Mouse (Mus musculus) limb, embryonic 13.5 days (tissue): Measurements from ENCODE around the gene Ly86. TPM values are rescaled to one million over a fixed set of nuclear protein-coding genes. Genes with fewer than 3 reads are reported as not detected.

Experiments
- ATAC-seq: fragments of 200-750 bp; cut with Nextera tagmentation; 2 replicates; pipeline ENCODE4 v1.8.0; 2017; ENCODE audit warnings: low read depth, moderate number of reproducible peaks, moderate TSS enrichment; ENCODE audit not compliant: low FRiP score
- H3K27ac ChIP-seq: fragments of 300-500 bp; sonication (generic); 2 replicates; pipeline ENCODE4 v1.5.1; 2015; ENCODE audit warnings: inconsistent platforms, mild to moderate bottlenecking, moderate library complexity
- H3K27me3 ChIP-seq: fragments of 300-500 bp; sonication (generic); 2 replicates; pipeline ENCODE4 v1.6.1; 2015; ENCODE audit warnings: mild to moderate bottlenecking, inconsistent platforms
- H3K36me3 ChIP-seq: fragments of 300-500 bp; sonication (generic); 2 replicates; pipeline ENCODE4 v1.6.1; 2015; ENCODE audit warnings: inconsistent platforms, mild to moderate bottlenecking, moderate library complexity
- H3K4me1 ChIP-seq: fragments of 300-500 bp; sonication (generic); 2 replicates; pipeline ENCODE4 v1.6.1; 2015; ENCODE audit warnings: inconsistent platforms
- H3K4me2 ChIP-seq: fragments of 300-500 bp; sonication (generic); replicated peaks from 2 replicates; pipeline ENCODE4 v1.6.1; 2015; ENCODE audit warnings: inconsistent platforms, mild to moderate bottlenecking, moderate library complexity
- H3K4me3 ChIP-seq: fragments of 300-500 bp; sonication (generic); 2 replicates; pipeline ENCODE4 v1.5.1; 2015; ENCODE audit warnings: moderate library complexity, mild to moderate bottlenecking, inconsistent platforms
- H3K9ac ChIP-seq: fragments of 300-500 bp; sonication (generic); 2 replicates; pipeline ENCODE4 v1.6.1; 2015; ENCODE audit warnings: mild to moderate bottlenecking, inconsistent platforms
- H3K9me3 ChIP-seq: fragments of 300-500 bp; sonication (generic); 2 replicates; pipeline ENCODE4 v1.6.1; 2016; ENCODE audit warnings: inconsistent platforms
- WGBS: fragments of 180-500 bp; shearing (Covaris S2); methylation state at CpG from one replicate; pipeline ENCODE4 v1.1.7; 2015; 5-methylcytosine and 5-hydroxymethylcytosine counted together
- polyA plus RNA-seq: library from polyadenylated mRNA; unstranded; fragments of >200 nt; fragmentation: Nextera tagmentation; extraction: Ambion mirVana; gene quantifications from 2 replicates; pipeline ENCODE4 v1.2.1, GENCODE M21; 2015

The Ly86 gene
- polyA plus RNA-seq, 1 experiment from 2014 or later: 15.1 TPM

DNA sequence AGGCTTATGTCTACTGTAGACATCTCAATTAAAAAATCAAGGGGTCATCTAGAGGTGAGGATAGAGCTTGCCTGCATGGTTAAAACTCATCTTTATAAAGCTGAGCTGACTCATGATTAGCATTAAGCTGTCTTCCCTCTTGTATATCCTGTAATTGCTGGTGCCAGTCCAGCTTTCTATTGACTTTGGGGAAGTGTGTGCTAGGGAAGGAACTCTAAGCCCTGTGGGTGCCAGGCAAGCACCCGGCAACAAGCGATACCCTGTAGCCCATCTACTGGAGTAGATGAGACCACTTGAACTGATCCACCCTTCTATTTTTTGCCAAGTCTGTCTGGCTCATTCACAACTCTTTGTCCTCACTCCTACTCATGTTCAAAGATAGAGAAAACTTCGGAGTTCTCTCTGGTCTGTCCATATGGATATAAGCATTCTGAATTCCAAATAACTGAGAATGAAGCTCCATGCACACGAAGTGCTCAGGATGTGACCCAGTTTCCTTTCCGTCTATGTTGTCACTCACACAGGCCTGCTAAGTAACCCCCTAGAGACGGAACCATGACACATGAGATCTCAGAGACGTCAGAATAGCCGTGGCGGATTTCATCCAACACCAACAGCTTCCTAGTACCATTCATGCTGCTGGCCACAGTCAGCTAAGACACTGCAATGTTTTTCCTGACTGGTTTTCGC, 10.8 kb downstream of the Ly86 start:
- no peaks in the 10 kb centered on the region for H3K36me3 ChIP-seq
- H3K27ac ChIP-seq: no peak overlapping the region
- H3K9ac ChIP-seq: no peak overlapping the region
- no peak overlapping the region for H3K4me3 ChIP-seq
- no peaks in the 10 kb centered on the region for H3K9me3 ChIP-seq
- H3K27me3 ChIP-seq: no peaks in the 10 kb centered on the region
- peaks cover 5% of the 10 kb centered on the region for H3K4me1 ChIP-seq
- H3K4me2 ChIP-seq: no peak overlapping the region
- WGBS: 89% methylated on average over 10 of the region's 10 CpGs
- no peak for ATAC-seq

DNA sequence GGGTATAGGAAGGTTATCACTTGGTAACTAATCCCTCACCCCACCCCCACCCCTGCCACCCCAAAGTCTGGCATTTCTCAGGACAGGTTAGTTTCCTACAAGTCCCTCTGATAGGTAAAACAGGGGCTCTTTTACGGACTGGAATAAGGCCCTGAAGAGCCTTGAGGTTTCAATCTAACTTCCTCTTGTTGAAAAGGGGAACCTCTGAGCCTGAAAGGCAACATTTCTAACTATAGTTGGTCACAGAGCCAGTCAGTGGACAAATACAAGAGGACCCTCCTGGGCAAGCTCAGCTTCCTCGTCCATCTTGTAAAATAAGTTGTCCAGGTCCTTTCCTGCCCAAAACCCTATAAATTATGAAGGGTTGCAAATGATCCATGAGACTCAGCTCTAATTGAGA, 11.5 kb downstream of the Ly86 start:
- H3K36me3 ChIP-seq: no peaks in the 10 kb centered on the region
- H3K4me3 ChIP-seq: no peak overlapping the region
- H3K9me3 ChIP-seq: no peaks in the 10 kb centered on the region
- ATAC-seq: no peak
- WGBS: 80% methylated on average over 2 of the region's 2 CpGs
- H3K4me2 ChIP-seq: no peak overlapping the region
- peaks cover 5% of the 10 kb centered on the region for H3K4me1 ChIP-seq
- H3K9ac ChIP-seq: no peak overlapping the region
- no peaks in the 10 kb centered on the region for H3K27me3 ChIP-seq
- H3K27ac ChIP-seq: no peak overlapping the region

DNA sequence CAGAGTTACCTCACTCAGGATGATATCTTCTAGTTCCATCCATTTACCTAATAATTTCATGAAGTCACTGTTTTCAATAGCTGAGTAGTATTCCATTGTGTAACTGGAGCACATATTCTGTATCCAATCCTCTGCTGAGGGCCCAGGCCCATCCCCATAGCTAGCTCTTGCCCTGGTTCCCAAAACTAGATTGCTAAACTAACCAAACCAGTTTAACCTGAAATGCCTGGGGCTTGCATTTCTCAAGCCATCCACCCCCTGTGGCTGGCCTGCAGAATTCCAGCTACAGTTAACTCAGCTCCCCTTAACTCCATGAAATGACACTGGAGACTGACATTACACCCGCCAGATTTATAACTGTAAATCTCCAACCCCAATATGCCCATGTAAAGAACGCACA, 13.1 kb downstream of the Ly86 start:
- no peak overlapping the region for H3K4me3 ChIP-seq
- no peak overlapping the region for H3K27ac ChIP-seq
- H3K36me3 ChIP-seq: no peaks in the 10 kb centered on the region
- no peak for ATAC-seq
- 85% methylated on average over 2 of the region's 2 CpGs for WGBS
- H3K9me3 ChIP-seq: no peaks in the 10 kb centered on the region
- no peaks in the 10 kb centered on the region for H3K27me3 ChIP-seq
- no peak overlapping the region for H3K9ac ChIP-seq
- H3K4me1 ChIP-seq: peaks cover 5% of the 10 kb centered on the region
- no peak overlapping the region for H3K4me2 ChIP-seq

DNA sequence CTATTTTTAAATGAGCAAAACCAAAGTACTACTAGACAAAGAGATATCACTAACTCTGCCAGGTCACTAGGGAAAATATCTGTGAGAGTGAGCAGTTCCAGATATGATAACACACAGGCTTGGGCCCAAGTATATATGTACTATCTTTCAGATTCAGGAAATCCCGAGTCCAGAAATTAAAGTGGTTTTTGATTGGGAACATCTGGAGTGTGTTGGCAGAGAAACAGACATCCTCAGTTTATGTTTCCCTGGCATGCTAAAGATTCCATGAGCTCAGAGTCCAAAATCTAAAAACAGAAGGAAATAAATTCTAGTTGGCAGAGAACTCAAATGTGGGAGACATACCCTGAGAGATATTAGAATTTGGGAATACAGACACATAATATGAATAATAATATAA, 16.2 kb downstream of the Ly86 start:
- WGBS: 28% methylated on average over 1 of the region's 1 CpGs
- no peak overlapping the region for H3K4me2 ChIP-seq
- no peak overlapping the region; the same call in 1 of the 2 replicates for H3K27ac ChIP-seq
- peak; percentile 57; the same call in 1 of the 2 replicates for ATAC-seq
- no peaks in the 10 kb centered on the region for H3K27me3 ChIP-seq
- no peak overlapping the region for H3K4me3 ChIP-seq
- H3K9ac ChIP-seq: no peak overlapping the region
- no peaks in the 10 kb centered on the region for H3K9me3 ChIP-seq
- no peaks in the 10 kb centered on the region for H3K36me3 ChIP-seq
- peaks cover 2% of the 10 kb centered on the region; the same call in 1 of the 2 replicates for H3K4me1 ChIP-seq

DNA sequence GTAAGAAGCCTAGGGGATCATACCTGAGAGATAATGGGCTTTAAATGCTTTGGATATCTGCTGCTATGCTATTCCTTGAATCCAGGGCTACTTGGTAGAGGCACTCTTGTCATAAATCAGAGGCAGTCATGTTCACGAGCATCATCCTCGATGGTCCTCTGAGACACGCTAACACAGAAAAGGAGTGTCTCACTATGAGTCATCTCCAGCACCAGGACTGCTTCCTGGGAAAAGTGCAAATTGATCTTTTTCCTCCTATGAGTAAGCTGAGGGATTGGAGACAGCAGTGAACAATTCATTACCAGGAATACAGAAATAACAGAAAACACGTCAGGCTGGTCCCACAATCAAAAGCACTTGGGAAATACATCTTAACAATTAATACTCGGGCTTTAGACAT, 19.3 kb downstream of the Ly86 start:
- H3K4me2 ChIP-seq: no peak overlapping the region
- WGBS: 62% methylated on average over 5 of the region's 5 CpGs

DNA sequence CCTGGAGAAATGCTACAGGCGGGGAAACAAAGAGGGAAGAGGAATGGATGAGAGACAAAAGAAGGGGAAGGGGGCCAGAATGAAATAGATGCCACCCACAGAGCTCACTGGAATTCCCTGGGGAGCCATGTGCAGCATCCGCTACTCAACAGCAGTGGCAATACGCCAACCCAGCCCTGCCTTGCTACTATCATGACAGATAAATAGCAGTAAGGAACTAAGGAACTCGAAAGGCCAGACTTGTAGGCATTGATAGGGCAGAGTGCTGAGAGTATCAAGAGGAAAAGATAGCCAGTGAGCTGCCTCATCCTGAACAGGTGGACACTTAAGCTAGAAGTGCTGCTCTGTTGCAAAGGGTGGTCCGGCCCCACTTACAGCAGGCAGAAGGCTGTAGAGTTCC, 31.4 kb downstream of the Ly86 start:
- Histone ChIP-seq H3K9me3 (no peaks in the 10 kb centered on the region), H3K36me3 (no peaks in the 10 kb centered on the region), H3K4me1 (no peaks in the 10 kb centered on the region), H3K4me2 (no peak overlapping the region), H3K9ac (no peak overlapping the region), H3K27me3 (no peaks in the 10 kb centered on the region), H3K4me3 (no peak overlapping the region), H3K27ac (no peak overlapping the region)
- no peak for ATAC-seq
- WGBS: 89% methylated on average over 5 of the region's 5 CpGs

More for the DNA sequence above, 19.3 kb downstream of the Ly86 start:
- Histone ChIP-seq H3K36me3 (no peaks in the 10 kb centered on the region), H3K27me3 (no peaks in the 10 kb centered on the region), H3K27ac (no peak overlapping the region), H3K4me3 (no peak overlapping the region), H3K4me1 (peaks cover 2% of the 10 kb centered on the region; the same call in 1 of the 2 replicates), H3K9me3 (no peaks in the 10 kb centered on the region), H3K9ac (no peak overlapping the region)
- no peak for ATAC-seq

DNA sequence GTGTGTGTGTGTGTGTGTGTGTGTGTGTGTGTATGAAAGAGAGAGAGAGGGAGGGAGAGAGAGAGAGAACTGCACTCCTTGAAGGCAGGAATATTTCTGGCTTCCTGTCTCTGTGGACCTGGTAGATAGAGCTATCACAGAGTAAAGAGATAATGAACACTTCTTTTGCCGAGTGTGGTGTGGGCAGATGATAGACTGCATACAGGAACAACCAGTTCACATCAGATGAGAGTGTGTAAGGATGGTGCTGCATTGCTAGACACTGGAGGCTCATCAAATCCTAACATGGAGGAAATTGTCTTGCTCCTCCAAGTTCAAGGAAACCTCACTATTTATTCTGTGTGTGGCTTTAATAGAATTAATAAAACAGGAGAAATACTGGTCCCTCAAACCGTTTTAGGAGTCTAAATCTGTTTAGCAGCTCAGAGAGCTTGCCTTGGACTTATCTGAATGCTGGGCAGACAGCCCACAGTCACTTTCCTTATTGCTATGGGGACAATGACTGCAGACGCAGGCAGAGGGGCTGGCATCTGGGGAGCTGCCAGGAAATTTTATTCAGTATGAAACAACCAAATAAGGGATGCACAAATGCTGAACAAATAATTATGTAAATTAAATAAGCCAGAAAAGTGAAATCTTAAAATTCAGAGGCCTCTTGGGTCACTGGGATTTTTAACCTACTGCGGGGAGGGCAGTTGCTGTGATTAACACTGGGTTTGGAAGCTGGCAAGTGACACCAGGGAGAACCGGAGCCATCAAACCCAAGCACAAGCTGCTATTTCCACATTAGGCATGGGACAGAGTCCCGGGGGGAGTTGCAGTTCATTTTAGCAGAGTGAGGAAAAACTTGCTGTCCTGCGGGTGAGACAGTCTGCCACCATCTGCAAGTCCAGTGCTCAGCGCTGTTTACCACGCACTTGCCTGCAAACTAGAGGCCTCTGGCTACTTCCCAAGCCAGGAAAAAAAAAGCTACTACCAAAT, 43.5 kb downstream of the Ly86 start:
- Histone ChIP-seq H3K27me3 (no peaks in the 10 kb centered on the region), H3K9ac (no peak overlapping the region), H3K4me3 (no peak overlapping the region), H3K4me1 (no peaks in the 10 kb centered on the region), H3K36me3 (no peaks in the 10 kb centered on the region), H3K9me3 (no peaks in the 10 kb centered on the region), H3K27ac (no peak overlapping the region), H3K4me2 (no peak overlapping the region)
- WGBS: 59% methylated on average over 9 of the region's 9 CpGs
- ATAC-seq: no peak

DNA sequence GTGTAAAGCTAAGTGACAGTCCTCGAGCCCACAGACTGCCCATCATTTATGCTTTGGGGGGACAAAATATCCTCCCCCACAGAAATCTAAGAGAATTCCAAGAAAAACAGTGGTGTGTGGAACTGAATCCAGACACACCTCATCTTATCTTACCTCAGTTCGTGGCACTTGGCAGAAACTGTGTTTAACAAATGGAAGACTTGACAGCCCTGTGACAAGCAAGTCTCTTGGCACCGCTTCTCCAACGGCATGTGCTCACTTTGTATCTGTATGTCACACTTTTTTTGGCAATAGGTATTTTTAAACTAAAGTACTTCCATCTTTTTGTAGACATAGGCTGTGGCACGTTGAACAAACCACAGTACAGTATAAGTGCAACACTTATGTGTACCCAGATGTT, 44.3 kb downstream of the Ly86 start:
- Histone ChIP-seq H3K4me3 (no peak overlapping the region), H3K36me3 (no peaks in the 10 kb centered on the region), H3K9me3 (no peaks in the 10 kb centered on the region), H3K27me3 (no peaks in the 10 kb centered on the region), H3K9ac (no peak overlapping the region), H3K27ac (no peak overlapping the region), H3K4me1 (no peaks in the 10 kb centered on the region), H3K4me2 (no peak overlapping the region)
- ATAC-seq: no peak
- 71% methylated on average over 5 of the region's 5 CpGs for WGBS

DNA sequence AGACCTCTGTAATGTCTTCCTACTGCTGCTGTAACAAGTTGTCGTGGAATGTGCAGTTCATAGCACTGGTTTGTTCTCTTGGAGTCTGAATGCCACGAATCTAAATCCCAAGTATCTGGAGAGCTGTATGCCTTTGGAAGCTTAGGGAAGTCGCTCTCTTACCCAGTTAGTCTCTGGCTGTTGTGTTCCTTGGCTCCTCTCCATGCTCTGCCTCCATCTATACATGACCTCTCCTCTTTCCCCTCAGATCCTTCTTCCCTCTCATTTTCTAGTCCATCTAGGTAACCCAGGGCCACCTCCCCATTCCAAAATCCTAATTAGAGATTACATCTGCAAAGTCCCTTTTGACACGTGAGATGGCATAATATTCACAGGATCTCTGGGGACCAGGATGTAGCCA, 53.8 kb downstream of the Ly86 start:
- Histone ChIP-seq H3K27ac (no peak overlapping the region), H3K4me2 (no peak overlapping the region), H3K27me3 (no peaks in the 10 kb centered on the region), H3K9ac (no peak overlapping the region), H3K9me3 (no peaks in the 10 kb centered on the region), H3K36me3 (no peaks in the 10 kb centered on the region), H3K4me3 (no peak overlapping the region), H3K4me1 (no peaks in the 10 kb centered on the region)
- ATAC-seq: no peak
- WGBS: 82% methylated on average over 4 of the region's 4 CpGs

DNA sequence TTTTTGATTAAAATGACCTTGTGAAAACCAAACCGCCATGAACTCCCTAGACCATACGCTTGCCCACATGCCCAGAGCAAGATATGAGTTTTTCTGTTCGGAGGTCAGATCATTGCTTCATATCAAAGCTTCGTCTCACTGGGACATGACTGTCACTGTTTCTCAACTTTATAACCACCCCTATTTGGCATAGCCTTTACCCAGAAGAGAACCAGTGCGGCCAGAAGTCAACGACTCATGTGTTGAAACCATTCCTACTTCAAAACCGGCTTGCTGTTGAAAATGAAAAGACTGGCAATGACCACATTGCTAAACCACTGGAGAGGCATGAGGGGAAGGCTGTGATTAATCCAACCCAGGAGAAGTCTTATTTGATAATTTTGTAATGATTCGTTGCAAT, 54.3 kb downstream of the Ly86 start:
- no peak overlapping the region for H3K9ac ChIP-seq
- H3K27me3 ChIP-seq: no peaks in the 10 kb centered on the region
- no peaks in the 10 kb centered on the region for H3K9me3 ChIP-seq
- H3K4me3 ChIP-seq: no peak overlapping the region
- no peak for ATAC-seq
- H3K4me2 ChIP-seq: no peak overlapping the region
- H3K27ac ChIP-seq: no peak overlapping the region
- no peaks in the 10 kb centered on the region for H3K36me3 ChIP-seq
- 84% methylated on average over 8 of the region's 8 CpGs for WGBS
- no peaks in the 10 kb centered on the region for H3K4me1 ChIP-seq

DNA sequence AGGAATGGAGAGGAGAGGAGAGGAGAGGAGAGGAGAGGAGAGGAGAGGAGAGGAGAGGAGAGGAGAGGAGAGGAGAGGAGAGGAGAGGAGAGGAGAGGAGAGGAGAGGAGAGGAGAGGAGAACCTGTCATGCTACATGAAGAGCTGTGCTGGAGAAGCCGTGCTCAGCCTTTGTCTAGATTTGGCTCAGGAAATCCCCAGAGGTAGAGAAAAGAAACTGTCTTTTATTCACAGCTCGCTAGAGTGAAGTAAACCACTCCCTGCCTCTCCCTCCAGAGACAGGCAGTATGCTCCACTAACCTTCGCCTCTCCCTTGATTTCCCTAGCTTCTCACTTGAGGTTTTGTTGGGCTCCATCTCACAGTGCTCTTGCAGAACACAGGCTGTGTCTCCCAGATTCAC, 57.4 kb downstream of the Ly86 start:
- ATAC-seq: no peak
- WGBS: 62% methylated on average over 3 of the region's 3 CpGs
- Histone ChIP-seq H3K27me3 (no peaks in the 10 kb centered on the region), H3K9ac (no peak overlapping the region), H3K9me3 (no peaks in the 10 kb centered on the region), H3K27ac (no peak overlapping the region), H3K36me3 (no peaks in the 10 kb centered on the region), H3K4me1 (no peaks in the 10 kb centered on the region), H3K4me3 (no peak overlapping the region), H3K4me2 (no peak overlapping the region)

DNA sequence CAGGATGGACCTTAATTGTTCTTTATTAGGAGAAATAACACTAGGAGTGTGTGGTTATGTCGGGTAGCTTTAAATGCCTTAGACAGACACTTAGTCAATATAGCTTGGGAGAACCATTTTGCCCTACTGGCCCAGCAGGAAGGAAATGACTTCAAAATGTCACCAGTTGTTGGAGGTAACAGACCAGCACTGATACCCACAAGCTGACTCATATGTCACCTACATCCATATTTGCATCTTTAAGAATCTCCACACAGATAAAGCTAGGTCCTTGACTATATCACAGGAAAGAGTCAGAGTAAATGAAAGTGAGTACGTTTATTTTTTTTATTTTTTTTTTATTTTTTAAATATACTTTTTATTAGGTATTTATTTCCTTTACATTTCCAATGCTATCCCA, 58.7 kb downstream of the Ly86 start:
- WGBS: 82% methylated on average over 2 of the region's 2 CpGs
- no peak overlapping the region for H3K4me3 ChIP-seq
- H3K9ac ChIP-seq: no peak overlapping the region
- no peaks in the 10 kb centered on the region for H3K36me3 ChIP-seq
- H3K4me2 ChIP-seq: no peak overlapping the region
- no peaks in the 10 kb centered on the region for H3K4me1 ChIP-seq
- no peaks in the 10 kb centered on the region for H3K27me3 ChIP-seq
- ATAC-seq: no peak
- H3K9me3 ChIP-seq: no peaks in the 10 kb centered on the region
- no peak overlapping the region for H3K27ac ChIP-seq
